Mouse (Mus musculus): ENCODE results near the gene Arhgap21.

- TF ChIP-seq EP300 (IDR thresholded peaks at IDR 0.05; ENCODE audit: low read depth) (no peak), CTCF (IDR thresholded peaks at IDR 0.05; ENCODE audit: low read depth) (no peak)
Observed at GRCm38 (mm10) chr2:20921558-20921957, 47.1 kb downstream of the Arhgap21 start.

All from liver, postnatal 0 days (tissue).